Mouse (Mus musculus): ENCODE measurements around the gene Plekha4. TPM values are rescaled to one million over a fixed set of nuclear protein-coding genes. Genes with fewer than 3 reads are reported as not detected.
A peak's percentile ranks its signal among the peaks of the same experiment; 100 is the strongest.

The Plekha4 gene
- polyA plus RNA-seq, 1 experiment from 2014 or later: 7.3 TPM

- DNase-seq (ENCODE audit: low spot score): no peak
- WGBS: 68% methylated on average over 8 of the region's 8 CpGs
- ATAC-seq (ENCODE audit: low read depth): no peak
- Histone ChIP-seq H3K27ac (replicated peaks; ENCODE audit: low read depth, low read length) (peak overlapping the region; percentile 88), H3K9me3 (ENCODE audit: control insufficient read depth, low read length) (no peaks in the 10 kb centered on the region), H3K4me2 (ENCODE audit: low read depth, low read length) (peak overlapping the region; percentile 79), H3K4me1 (ENCODE audit: control insufficient read depth, insufficient read depth, low read length) (peaks cover 26% of the 10 kb centered on the region), H3K4me3 (ENCODE audit: low read depth, low read length) (peak overlapping the region; percentile 42), H3K36me3 (ENCODE audit: control insufficient read depth, insufficient read depth, low read length) (no peaks in the 10 kb centered on the region), H3K27me3 (replicated peaks; ENCODE audit: control insufficient read depth, insufficient read depth, low read length) (no peaks in the 10 kb centered on the region), H3K9ac (ENCODE audit: low read depth, low read length) (peak overlapping the region; percentile 59; the same call in 1 of the 2 replicates)
Observed at GRCm38 (mm10) chr7:45567112-45567779, 41.1 kb downstream of the Plekha4 start.

GRCm38 (mm10) chr7:45567780-45568516 is 41.8 kb downstream of the Plekha4 start:
- under 1% methylated on average over 23 of the region's 24 CpGs for WGBS
- ATAC-seq (ENCODE audit: low read depth) (peak; percentile 97), DNase-seq (ENCODE audit: low spot score) (peak; percentile 98)
- Histone ChIP-seq H3K4me1 (ENCODE audit: control insufficient read depth, insufficient read depth, low read length) (peaks cover 26% of the 10 kb centered on the region), H3K9me3 (ENCODE audit: control insufficient read depth, low read length) (no peaks in the 10 kb centered on the region), H3K4me3 (ENCODE audit: low read depth, low read length) (peak overlapping the region; percentile 42), H3K36me3 (ENCODE audit: control insufficient read depth, insufficient read depth, low read length) (no peaks in the 10 kb centered on the region), H3K9ac (ENCODE audit: low read depth, low read length) (peak overlapping the region; percentile 59), H3K27me3 (replicated peaks; ENCODE audit: control insufficient read depth, insufficient read depth, low read length) (no peaks in the 10 kb centered on the region), H3K4me2 (ENCODE audit: low read depth, low read length) (peak overlapping the region; percentile 79), H3K27ac (replicated peaks; ENCODE audit: low read depth, low read length) (peak overlapping the region; percentile 88)

GRCm38 (mm10) chr7:45568601-45569473 is 42.7 kb downstream of the Plekha4 start:
- DNase-seq (ENCODE audit: low spot score) (no peak), ATAC-seq (ENCODE audit: low read depth) (peak; percentile 2; the same call in 1 of the 2 replicates)
- H3K9ac ChIP-seq (ENCODE audit: low read depth, low read length): peak overlapping the region; percentile 59; the same call in 1 of the 2 replicates
- WGBS: 78% methylated on average over 10 of the region's 10 CpGs
- H3K4me2 ChIP-seq (ENCODE audit: low read depth, low read length): peak overlapping the region; percentile 79
- no peaks in the 10 kb centered on the region for H3K9me3 ChIP-seq (ENCODE audit: control insufficient read depth, low read length)
- no peaks in the 10 kb centered on the region for H3K27me3 ChIP-seq (replicated peaks; ENCODE audit: control insufficient read depth, insufficient read depth, low read length)
- H3K36me3 ChIP-seq (ENCODE audit: control insufficient read depth, insufficient read depth, low read length): no peaks in the 10 kb centered on the region
- H3K4me1 ChIP-seq (ENCODE audit: control insufficient read depth, insufficient read depth, low read length): peaks cover 26% of the 10 kb centered on the region
- peak overlapping the region; percentile 88 for H3K27ac ChIP-seq (replicated peaks; ENCODE audit: low read depth, low read length)
- H3K4me3 ChIP-seq (ENCODE audit: low read depth, low read length): peak overlapping the region; percentile 42

- no peaks in the 10 kb centered on the region for H3K9me3 ChIP-seq (ENCODE audit: control insufficient read depth, low read length)
- WGBS: 1% methylated on average over 30 of the region's 42 CpGs
- peak within 1 kb of the TSS; percentile 73 for H3K4me3 ChIP-seq (ENCODE audit: low read depth, low read length)
- no peaks in the 10 kb centered on the region for H3K36me3 ChIP-seq (ENCODE audit: control insufficient read depth, insufficient read depth, low read length)
- H3K9ac ChIP-seq (ENCODE audit: low read depth, low read length): peak within 1 kb of the TSS; percentile 84
- peaks cover 26% of the 10 kb centered on the region for H3K4me1 ChIP-seq (ENCODE audit: control insufficient read depth, insufficient read depth, low read length)
- H3K4me2 ChIP-seq (ENCODE audit: low read depth, low read length): peak within 1 kb of the TSS; percentile 83
- H3K27ac ChIP-seq (replicated peaks; ENCODE audit: low read depth, low read length): peak within 1 kb of the TSS; percentile 88
- no peaks in the 10 kb centered on the region for H3K27me3 ChIP-seq (replicated peaks; ENCODE audit: control insufficient read depth, insufficient read depth, low read length)
- DNase-seq (ENCODE audit: low spot score) (peak; percentile 88), ATAC-seq (ENCODE audit: low read depth) (peak; percentile 62)
Observed at GRCm38 (mm10) chr7:45570103-45570741, 44.1 kb downstream of the Plekha4 start, which contains the start of gene Bcat2. Bcat2 (plus strand) TSS chr7:45570153.

GRCm38 (mm10) chr7:45571966-45572365 is 45.8 kb downstream of the Plekha4 start:
- WGBS: 32% methylated on average over 1 of the region's 1 CpGs
- Histone ChIP-seq H3K4me1 (ENCODE audit: control insufficient read depth, insufficient read depth, low read length) (peaks cover 26% of the 10 kb centered on the region), H3K9me3 (ENCODE audit: control insufficient read depth, low read length) (no peaks in the 10 kb centered on the region), H3K9ac (ENCODE audit: low read depth, low read length) (no peak overlapping the region), H3K36me3 (ENCODE audit: control insufficient read depth, insufficient read depth, low read length) (peaks cover 12% of the 10 kb centered on the region; the same call in 1 of the 2 replicates), H3K27ac (replicated peaks; ENCODE audit: low read depth, low read length) (no peak overlapping the region), H3K4me3 (ENCODE audit: low read depth, low read length) (no peak overlapping the region), H3K4me2 (ENCODE audit: low read depth, low read length) (peak overlapping the region; percentile 83; the same call in 1 of the 2 replicates), H3K27me3 (replicated peaks; ENCODE audit: control insufficient read depth, insufficient read depth, low read length) (no peaks in the 10 kb centered on the region)
- no peak for DNase-seq (ENCODE audit: low spot score)
- ATAC-seq (ENCODE audit: low read depth): no peak

GRCm38 (mm10) chr7:45573954-45574353 is 47.8 kb downstream of the Plekha4 start:
- no peak for DNase-seq (ENCODE audit: low spot score)
- Histone ChIP-seq H3K4me3 (ENCODE audit: low read depth, low read length) (no peak overlapping the region), H3K27me3 (replicated peaks; ENCODE audit: control insufficient read depth, insufficient read depth, low read length) (no peaks in the 10 kb centered on the region), H3K9ac (ENCODE audit: low read depth, low read length) (no peak overlapping the region), H3K9me3 (ENCODE audit: control insufficient read depth, low read length) (no peaks in the 10 kb centered on the region), H3K4me1 (ENCODE audit: control insufficient read depth, insufficient read depth, low read length) (peaks cover 14% of the 10 kb centered on the region; the same call in 1 of the 2 replicates), H3K27ac (replicated peaks; ENCODE audit: low read depth, low read length) (no peak overlapping the region), H3K4me2 (ENCODE audit: low read depth, low read length) (no peak overlapping the region), H3K36me3 (ENCODE audit: control insufficient read depth, insufficient read depth, low read length) (peaks cover 29% of the 10 kb centered on the region)
- 73% methylated on average over 8 of the region's 8 CpGs for WGBS
- no peak for ATAC-seq (ENCODE audit: low read depth)

- peaks cover 14% of the 10 kb centered on the region; the same call in 1 of the 2 replicates for H3K4me1 ChIP-seq (ENCODE audit: control insufficient read depth, insufficient read depth, low read length)
- H3K27me3 ChIP-seq (replicated peaks; ENCODE audit: control insufficient read depth, insufficient read depth, low read length): no peaks in the 10 kb centered on the region
- H3K36me3 ChIP-seq (ENCODE audit: control insufficient read depth, insufficient read depth, low read length): peaks cover 31% of the 10 kb centered on the region
- no peak overlapping the region for H3K4me2 ChIP-seq (ENCODE audit: low read depth, low read length)
- no peak overlapping the region for H3K27ac ChIP-seq (replicated peaks; ENCODE audit: low read depth, low read length)
- DNase-seq (ENCODE audit: low spot score): no peak
- no peaks in the 10 kb centered on the region for H3K9me3 ChIP-seq (ENCODE audit: control insufficient read depth, low read length)
- ATAC-seq (ENCODE audit: low read depth): no peak
- H3K4me3 ChIP-seq (ENCODE audit: low read depth, low read length): no peak overlapping the region
- H3K9ac ChIP-seq (ENCODE audit: low read depth, low read length): no peak overlapping the region
- 85% methylated on average over 15 of the region's 15 CpGs for WGBS
Observed at GRCm38 (mm10) chr7:45574472-45575379, 48.6 kb downstream of the Plekha4 start.
